Mouse (Mus musculus) left cerebral cortex, postnatal 25 days (tissue): Measurements from ENCODE around the gene Pelp1. TPM values are rescaled to one million over a fixed set of nuclear protein-coding genes. Genes with fewer than 3 reads are reported as not detected.

Experiments used
- DNase-seq, 2 experiments: peaks; one replicate each; pipeline ENCODE4 v3.0.0; 2022; ENCODE audit warnings: low spot score in 2 of 2, mixed read lengths in 1 of 2
- intact Hi-C: fragments of 180-260 bp; cut with DNase I; formaldehyde crosslinking; loops from one replicate; pipeline ENCODE4 v1.15.1; 2025
- microRNA-seq, 2 experiments: library from miRNA; unstranded; fragments of <30 nt; microRNA quantifications; one replicate each; pipeline ENCODE4 v1.2.0; 2022
- total RNA-seq, 2 experiments: library from RNA; stranded (reverse); gene quantifications; 2 replicates each; pipeline ENCODE4 v1.2.3; 2021

The Pelp1 gene
- total RNA-seq, 2 experiments from 2014 or later, result 34.9 to 42.0 TPM

- DNase-seq, result no peak
- intact Hi-C loops, result loop anchor here (10.0 kb wide), 1 partner anchor 267 kb away; no protein-coding TSS in a partner anchor
These were observed 58.0 kb downstream of the Pelp1 start, which contains the start of gene Alox15 for GRCm38 (mm10) chr11:70351868-70352267. Gene Alox15 (minus strand): TSS chr11:70352031.

GRCm38 (mm10) chr11:70348630-70349029 is 61.2 kb downstream of the Pelp1 start:
- no peak for DNase-seq
- intact Hi-C loops, result no loop called here

- no peak for DNase-seq
- intact Hi-C loops, result no loop called here
These were observed 62.0 kb downstream of the Pelp1 start for GRCm38 (mm10) chr11:70347861-70348260.

- intact Hi-C loops, result no loop called here
- DNase-seq, result no peak
These were observed 64.3 kb downstream of the Pelp1 start for GRCm38 (mm10) chr11:70345546-70345945.

GRCm38 (mm10) chr11:70345061-70345460 is 64.8 kb downstream of the Pelp1 start:
- DNase-seq, result no peak
- intact Hi-C loops, result no loop called here

Small RNAs within 50 kb of the gene (microRNA-seq; reads per million reads assigned to microRNA genes)
- 2.0 to 4.7 reads per million in 2 experiments for gene Mir7115

Other genes starting within 250 kb of the Pelp1 start
- gene Slc16a11, start 197.3 kb downstream of the Pelp1 start, total RNA-seq, result 10 to 100 TPM; 23.9 to 27.1 TPM
- 1 to 10 TPM; 7.0 to 8.3 TPM for gene Slc16a13, start 189.0 kb downstream of the Pelp1 start, total RNA-seq
- gene Bcl6b, start 180.2 kb downstream of the Pelp1 start, total RNA-seq, result 1 to 10 TPM; 1.7 to 2.2 TPM
- gene 0610010K14Rik, start 172.1 kb downstream of the Pelp1 start, total RNA-seq, result 10 to 100 TPM; 45.9 to 47.1 TPM
- gene Gm21988, start 170.2 kb downstream of the Pelp1 start, total RNA-seq, result 1 to 10 TPM; 5.2 to 6.0 TPM
- gene Rnasek, start 170.2 kb downstream of the Pelp1 start, total RNA-seq, result 100 to 1,000 TPM; 261 to 273 TPM
- gene Alox12, start 154.7 kb downstream of the Pelp1 start, total RNA-seq, result under 1 TPM in 1 of 2 experiments, not detected in 1; 0.23 TPM
- under 1 TPM; 0.34 to 0.60 TPM for gene Alox12e, start 87.4 kb downstream of the Pelp1 start, total RNA-seq
- gene Alox15, start 58.0 kb downstream of the Pelp1 start, total RNA-seq, result not detected
- 10 to 100 TPM; 64.6 to 66.7 TPM for gene Arrb2, start 22.6 kb upstream of the Pelp1 start, total RNA-seq
- gene Med11, start 41.9 kb upstream of the Pelp1 start, total RNA-seq, result 10 to 100 TPM; 12.9 to 15.7 TPM
- gene Zmynd15, start 49.4 kb upstream of the Pelp1 start, total RNA-seq, result under 1 TPM; 0.41 to 0.94 TPM
- gene Cxcl16, start 50.0 kb upstream of the Pelp1 start, total RNA-seq, result 1 to 10 TPM in 1 of 2 experiments, under 1 TPM in 1; 0.94 to 1.2 TPM
- not detected for gene Tm4sf5, start 95.2 kb upstream of the Pelp1 start, total RNA-seq
- not detected for gene Vmo1, start 104.6 kb upstream of the Pelp1 start, total RNA-seq
- not detected for gene Gltpd2, start 109.2 kb upstream of the Pelp1 start, total RNA-seq
- gene Psmb6, start 115.3 kb upstream of the Pelp1 start, total RNA-seq, result 100 to 1,000 TPM; 172 to 186 TPM
- gene Gm40193, start 122.9 kb upstream of the Pelp1 start, total RNA-seq, result not detected
- gene Pld2, start 130.0 kb upstream of the Pelp1 start, total RNA-seq, result 10 to 100 TPM; 13.0 to 15.2 TPM
- gene Mink1, start 152.8 kb upstream of the Pelp1 start, total RNA-seq, result 100 to 1,000 TPM; 412 to 432 TPM
- gene 4930544D05Rik, start 205.8 kb upstream of the Pelp1 start, total RNA-seq, result not detected
- gene Chrne, start 209.2 kb upstream of the Pelp1 start, total RNA-seq, result not detected
- gene Gp1ba, start 229.1 kb upstream of the Pelp1 start, total RNA-seq, result not detected
- gene Rnf167, start 237.2 kb upstream of the Pelp1 start, total RNA-seq, result 10 to 100 TPM; 78.6 to 81.4 TPM
- gene Slc25a11, start 237.4 kb upstream of the Pelp1 start, total RNA-seq, result 100 to 1,000 TPM; 110 to 117 TPM
- 100 to 1,000 TPM; 221 to 239 TPM for gene Pfn1, start 244.6 kb upstream of the Pelp1 start, total RNA-seq
- 1 to 10 TPM; 7.0 to 9.0 TPM for gene Eno3, start 247.2 kb upstream of the Pelp1 start, total RNA-seq